Mouse (Mus musculus): ENCODE results near the gene Clock.

GRCm38 (mm10) chr5:76274977-76275376 lies 29.6 kb downstream of the Clock start:
- TF ChIP-seq POLR2A (IDR thresholded peaks at IDR 0.05; ENCODE audit: borderline replicate concordance, extremely low read depth, insufficient read depth, insufficient read length, poor library complexity, severe bottlenecking) (no peak), CTCF (IDR thresholded peaks at IDR 0.05; ENCODE audit: borderline replicate concordance, extremely low read depth, insufficient read depth, insufficient read length) (no peak)

Measured in brain, embryonic 14.5 days (tissue).